Mouse (Mus musculus) intestine, embryonic 16.5 days (tissue): Measurements from ENCODE around the gene Glod4. TPM values are rescaled to one million over a fixed set of nuclear protein-coding genes. Genes with fewer than 3 reads are reported as not detected.

Experiments used
- ATAC-seq: fragments of 200-750 bp; cut with Nextera tagmentation; 2 replicates; pipeline ENCODE4 v1.8.0; 2017; ENCODE audit warnings: moderate TSS enrichment, moderate library complexity
- H3K27ac ChIP-seq: fragments of 300-500 bp; sonication (generic); 2 replicates; pipeline ENCODE4 v1.5.1; 2014; ENCODE audit warnings: mild to moderate bottlenecking, low read length
- H3K27me3 ChIP-seq: fragments of 300-500 bp; sonication (generic); replicated peaks from 2 replicates; pipeline ENCODE4 v1.6.1; 2014; ENCODE audit warnings: low read length, control low read depth, mixed read lengths; ENCODE audit not compliant: control insufficient read depth, insufficient read depth
- H3K36me3 ChIP-seq: fragments of 300-500 bp; sonication (generic); 2 replicates; pipeline ENCODE4 v1.6.1; 2014; ENCODE audit warnings: low read length, control low read depth; ENCODE audit not compliant: control insufficient read depth, insufficient read depth
- H3K4me1 ChIP-seq: fragments of 300-500 bp; sonication (generic); 2 replicates; pipeline ENCODE4 v1.6.1; 2014; ENCODE audit warnings: low read length, control low read depth, mixed read lengths; ENCODE audit not compliant: control insufficient read depth, insufficient read depth
- H3K4me2 ChIP-seq: fragments of 300-500 bp; sonication (generic); 2 replicates; pipeline ENCODE4 v1.6.1; 2014; ENCODE audit warnings: low read depth, low read length, control low read depth
- H3K4me3 ChIP-seq: fragments of 300-500 bp; sonication (generic); 2 replicates; pipeline ENCODE4 v1.5.1; 2014; ENCODE audit warnings: mild to moderate bottlenecking, low read length
- H3K9ac ChIP-seq: fragments of 300-500 bp; sonication (generic); 2 replicates; pipeline ENCODE4 v1.6.1; 2014; ENCODE audit warnings: low read depth, low read length
- H3K9me3 ChIP-seq: fragments of 300-500 bp; sonication (generic); 2 replicates; pipeline ENCODE4 v1.6.1; 2016; ENCODE audit warnings: low read length, control low read depth; ENCODE audit not compliant: control insufficient read depth
- WGBS: fragments of 180-500 bp; shearing (Covaris S2); extraction: QIAGEN DNeasy Blood & Tissue Kit; methylation state at CpG from one replicate; pipeline ENCODE4 v1.1.7; 2014; 5-methylcytosine and 5-hydroxymethylcytosine counted together
- polyA plus RNA-seq: library from polyadenylated mRNA; unstranded; fragments of >200 nt; fragmentation: Nextera tagmentation; extraction: Ambion mirVana; gene quantifications from 2 replicates; pipeline ENCODE4 v1.2.1, GENCODE M21; 2015

Gene Glod4
- polyA plus RNA-seq, 1 experiment from 2014 or later, result 129 TPM

GRCm38 (mm10) chr11:76183745-76184144 lies 59.8 kb downstream of the Glod4 start:
- ATAC-seq, result no peak
- H3K9ac ChIP-seq, result no peak overlapping the region
- H3K36me3 ChIP-seq, result no peaks in the 10 kb centered on the region
- 0 out of 2 replicates have a peak, but pooled peaks cover 3% of the 10 kb centered on the region for H3K4me1 ChIP-seq
- WGBS, result 79% methylated on average over 4 of the region's 4 CpGs
- no peak overlapping the region for H3K4me2 ChIP-seq
- no peaks in the 10 kb centered on the region for H3K27me3 ChIP-seq
- no peak overlapping the region for H3K4me3 ChIP-seq
- no peak overlapping the region for H3K27ac ChIP-seq
- no peaks in the 10 kb centered on the region for H3K9me3 ChIP-seq

GRCm38 (mm10) chr11:76180146-76180540 lies 63.4 kb downstream of the Glod4 start:
- Histone ChIP-seq H3K27ac (peak overlapping the region; percentile 75; the same call in 1 of the 2 replicates), H3K36me3 (no peaks in the 10 kb centered on the region; the same call in 1 of the 2 replicates), H3K9ac (peak overlapping the region; percentile 89), H3K4me3 (peak overlapping the region; percentile 94), H3K27me3 (no peaks in the 10 kb centered on the region), H3K4me2 (peak overlapping the region; percentile 88), H3K4me1 (peaks cover 6% of the 10 kb centered on the region), H3K9me3 (no peaks in the 10 kb centered on the region)
- 18% methylated on average over 7 of the region's 7 CpGs for WGBS
- no peak for ATAC-seq

GRCm38 (mm10) chr11:76179495-76180145 lies 63.9 kb downstream of the Glod4 start, which contains the start of the genes Vps53 and Fam57a:
TSS of gene Vps53 (minus strand) at chr11:76179647.
TSS of gene Fam57a (plus strand) at chr11:76179671.
- Histone ChIP-seq H3K4me1 (peaks cover 6% of the 10 kb centered on the region), H3K9me3 (no peaks in the 10 kb centered on the region), H3K9ac (peak within 1 kb of the TSS; percentile 89), H3K4me3 (peak within 1 kb of the TSS; percentile 94), H3K27ac (peak within 1 kb of the TSS; percentile 79), H3K36me3 (no peaks in the 10 kb centered on the region; the same call in 1 of the 2 replicates), H3K27me3 (no peaks in the 10 kb centered on the region), H3K4me2 (peak within 1 kb of the TSS; percentile 88)
- peak; percentile 93 for ATAC-seq
- WGBS, result under 1% methylated on average over 36 of the region's 37 CpGs

GRCm38 (mm10) chr11:76178726-76179494 lies 64.6 kb downstream of the Glod4 start:
- Histone ChIP-seq H3K9me3 (no peaks in the 10 kb centered on the region), H3K4me2 (peak overlapping the region; percentile 88), H3K27me3 (no peaks in the 10 kb centered on the region), H3K36me3 (no peaks in the 10 kb centered on the region; the same call in 1 of the 2 replicates), H3K27ac (peak overlapping the region; percentile 79), H3K4me3 (peak overlapping the region; percentile 94), H3K9ac (peak overlapping the region; percentile 89), H3K4me1 (peaks cover 6% of the 10 kb centered on the region)
- ATAC-seq, result peak; percentile 88
- WGBS, result under 1% methylated on average over 28 of the region's 28 CpGs

GRCm38 (mm10) chr11:76170207-76170606 lies 73.3 kb downstream of the Glod4 start:
- 64% methylated on average over 5 of the region's 5 CpGs for WGBS
- H3K27me3 ChIP-seq, result no peaks in the 10 kb centered on the region
- peaks cover 7% of the 10 kb centered on the region; the same call in 1 of the 2 replicates for H3K36me3 ChIP-seq
- H3K9me3 ChIP-seq, result no peaks in the 10 kb centered on the region
- no peak overlapping the region for H3K4me2 ChIP-seq
- H3K4me1 ChIP-seq, result 0 out of 2 replicates have a peak, but pooled peaks cover 4% of the 10 kb centered on the region
- ATAC-seq, result no peak
- no peak overlapping the region for H3K4me3 ChIP-seq
- no peak overlapping the region for H3K9ac ChIP-seq
- no peak overlapping the region for H3K27ac ChIP-seq

- no peak overlapping the region for H3K4me3 ChIP-seq
- H3K27me3 ChIP-seq, result no peaks in the 10 kb centered on the region
- no peaks in the 10 kb centered on the region for H3K9me3 ChIP-seq
- no peak overlapping the region for H3K4me2 ChIP-seq
- no peak overlapping the region for H3K9ac ChIP-seq
- no peak overlapping the region for H3K27ac ChIP-seq
- H3K36me3 ChIP-seq, result peaks cover 7% of the 10 kb centered on the region; the same call in 1 of the 2 replicates
- H3K4me1 ChIP-seq, result 0 out of 2 replicates have a peak, but pooled peaks cover 4% of the 10 kb centered on the region
- no peak for ATAC-seq
- WGBS, result 75% methylated on average over 3 of the region's 3 CpGs
Observed at GRCm38 (mm10) chr11:76168976-76169375, 74.5 kb downstream of the Glod4 start.

GRCm38 (mm10) chr11:76167079-76167765 lies 76.3 kb downstream of the Glod4 start:
- no peaks in the 10 kb centered on the region for H3K27me3 ChIP-seq
- no peak overlapping the region for H3K27ac ChIP-seq
- 0 out of 2 replicates have a peak, but pooled peaks cover 4% of the 10 kb centered on the region for H3K4me1 ChIP-seq
- 20% methylated on average over 5 of the region's 5 CpGs for WGBS
- no peak overlapping the region for H3K9ac ChIP-seq
- H3K36me3 ChIP-seq, result no peaks in the 10 kb centered on the region; the same call in 1 of the 2 replicates
- H3K4me2 ChIP-seq, result no peak overlapping the region
- no peaks in the 10 kb centered on the region for H3K9me3 ChIP-seq
- ATAC-seq, result no peak
- no peak overlapping the region for H3K4me3 ChIP-seq

- H3K27me3 ChIP-seq, result no peaks in the 10 kb centered on the region
- 0 out of 2 replicates have a peak, but pooled peaks cover 4% of the 10 kb centered on the region for H3K4me1 ChIP-seq
- H3K27ac ChIP-seq, result no peak overlapping the region
- H3K9me3 ChIP-seq, result no peaks in the 10 kb centered on the region
- 89% methylated on average over 4 of the region's 4 CpGs for WGBS
- ATAC-seq, result no peak
- no peak overlapping the region for H3K4me2 ChIP-seq
- no peaks in the 10 kb centered on the region; the same call in 1 of the 2 replicates for H3K36me3 ChIP-seq
- no peak overlapping the region for H3K4me3 ChIP-seq
- no peak overlapping the region for H3K9ac ChIP-seq
Observed at GRCm38 (mm10) chr11:76166657-76167056, 76.9 kb downstream of the Glod4 start.

- Histone ChIP-seq H3K27me3 (no peaks in the 10 kb centered on the region), H3K4me3 (no peak overlapping the region), H3K4me1 (no peaks in the 10 kb centered on the region), H3K27ac (no peak overlapping the region), H3K9ac (no peak overlapping the region), H3K36me3 (peaks cover 3% of the 10 kb centered on the region), H3K9me3 (no peaks in the 10 kb centered on the region), H3K4me2 (no peak overlapping the region)
- WGBS, result 50% methylated on average over 6 of the region's 6 CpGs
- ATAC-seq, result no peak
Observed at GRCm38 (mm10) chr11:76160251-76160650, 83.3 kb downstream of the Glod4 start.
